Mouse (Mus musculus): ENCODE measurements around the gene Ppip5k1.

DNA sequence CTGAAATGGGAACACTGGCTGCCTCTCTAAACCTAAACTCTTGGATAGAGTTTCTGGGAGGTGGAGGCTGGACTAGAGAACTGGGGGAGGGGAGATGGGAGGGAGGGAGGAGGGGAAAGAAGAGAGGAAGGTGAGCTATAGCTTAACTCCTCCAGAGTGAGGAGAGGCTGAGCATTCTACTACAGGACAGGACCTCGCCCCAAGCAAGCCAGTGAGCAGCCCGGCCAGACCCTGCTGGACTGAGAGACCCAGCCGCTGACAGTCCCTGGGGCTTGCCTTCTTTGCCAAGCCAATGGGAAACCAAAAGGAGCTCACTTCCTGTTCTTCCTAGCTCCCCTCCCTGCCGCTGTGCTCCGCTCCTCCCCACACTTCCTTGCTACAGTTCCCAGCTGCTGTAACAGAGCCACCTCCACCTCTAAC lies 46.2 kb downstream of the Ppip5k1 start:
- TF ChIP-seq GATA1 (IDR thresholded peaks at IDR 0.05; ENCODE audit: low read length) (no peak), TAL1 (IDR thresholded peaks at IDR 0.05; ENCODE audit: low read length) (no peak)
